Mouse (Mus musculus): ENCODE measurements around the gene Trim17.

DNA sequence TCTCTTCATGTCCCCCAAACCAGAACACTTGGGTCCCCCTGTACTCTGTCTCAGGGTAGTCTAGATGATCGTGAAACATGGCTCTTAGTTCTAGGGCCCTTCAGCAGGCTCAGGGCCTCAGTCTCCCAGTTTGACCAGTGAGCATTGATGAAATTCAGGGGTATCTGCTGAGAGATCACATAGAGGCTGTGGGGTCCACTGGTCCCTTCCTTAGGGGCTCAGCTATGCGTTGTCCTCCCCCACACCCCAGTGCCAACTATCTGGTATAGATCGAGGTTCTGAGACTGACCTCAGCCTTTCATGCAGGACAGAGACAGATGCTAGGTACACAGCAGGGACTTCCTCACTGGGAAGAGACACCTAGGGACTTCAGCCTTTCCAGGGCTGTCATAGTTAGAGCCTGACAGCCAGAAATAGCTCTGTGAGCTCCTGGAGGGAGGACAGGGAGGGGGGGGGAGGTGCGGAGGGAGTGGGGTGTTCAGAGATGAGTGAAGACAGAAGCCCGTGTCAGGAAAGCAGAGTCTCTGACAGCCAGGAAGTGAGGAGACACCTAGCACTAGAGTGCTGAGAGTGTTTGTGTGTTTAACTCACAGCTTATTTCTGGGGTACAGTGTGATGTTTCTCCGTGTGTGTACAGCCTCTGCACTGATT lies 29.3 kb downstream of the Trim17 start:
- TF ChIP-seq CTCF (IDR thresholded peaks at IDR 0.05; ENCODE audit: low read depth, low read length) (no peak), GATA1 (IDR thresholded peaks at IDR 0.05; ENCODE audit: borderline replicate concordance, low read length) (no peak), GATA2 (IDR thresholded peaks at IDR 0.05; ENCODE audit: borderline replicate concordance, low read depth, low read length) (no peak), TAL1 (conservative IDR thresholded peaks at IDR 0.05; ENCODE audit: low read depth, low read length) (no peak)
